Mouse (Mus musculus): ENCODE results near the gene E030030I06Rik. TPM values are rescaled to one million over a fixed set of nuclear protein-coding genes. Genes with fewer than 3 reads are reported as not detected.
"Not testable (repeated sequence)": the region's sequence is repeated elsewhere in the genome, so short reads cannot be mapped to it uniquely, and the experiment has no call there.

Gene E030030I06Rik
- polyA plus RNA-seq (2015; fragmentation: Nextera tagmentation; extraction: Ambion mirVana): 3.4 and 4.7 TPM in 2 replicates

- WGBS: under 1% methylated on average over 37 of the region's 37 CpGs
- no peaks in the 10 kb centered on the region for H3K9me3 ChIP-seq
- H3K9ac ChIP-seq: peak within 1 kb of the TSS; percentile 34; the same call in 1 of the 2 replicates
- ATAC-seq (ENCODE audit: low FRiP score, low read depth): peak; percentile 43; the same call in 1 of the 2 replicates
- no peak within 1 kb of the TSS for H3K27ac ChIP-seq (replicated peaks)
- H3K4me2 ChIP-seq: peak within 1 kb of the TSS; percentile 77
- H3K4me1 ChIP-seq (replicated peaks): peaks cover 25% of the 10 kb centered on the region
- peaks cover 24% of the 10 kb centered on the region for H3K27me3 ChIP-seq
- H3K4me3 ChIP-seq: peak within 1 kb of the TSS; percentile 46
- no peaks in the 10 kb centered on the region for H3K36me3 ChIP-seq
Observed at GRCm38 (mm10) chr10:22149073-22149690, at the start of gene E030030I06Rik. Gene E030030I06Rik (minus strand): TSS chr10:22149270.

GRCm38 (mm10) chr10:22191035-22191434, 42.0 kb upstream of the E030030I06Rik start:
- not testable (repeated sequence) for H3K4me3 ChIP-seq; H3K27ac ChIP-seq (replicated peaks); H3K36me3 ChIP-seq; H3K4me1 ChIP-seq (replicated peaks); H3K9me3 ChIP-seq; H3K27me3 ChIP-seq; H3K9ac ChIP-seq
- ATAC-seq (ENCODE audit: low FRiP score, low read depth): peak; percentile 83
- WGBS: 3% methylated on average over 8 of the region's 10 CpGs
- H3K4me2 ChIP-seq: peak overlapping the region; percentile 35

GRCm38 (mm10) chr10:22176515-22176914, 27.4 kb upstream of the E030030I06Rik start:
- H3K9ac ChIP-seq; H3K4me2 ChIP-seq; ATAC-seq (ENCODE audit: low FRiP score, low read depth); H3K4me3 ChIP-seq; H3K9me3 ChIP-seq; H3K4me1 ChIP-seq (replicated peaks); H3K27me3 ChIP-seq; H3K27ac ChIP-seq (replicated peaks); H3K36me3 ChIP-seq: not testable (repeated sequence)
- 96% methylated on average over 2 of the region's 2 CpGs for WGBS

- H3K4me2 ChIP-seq; H3K27ac ChIP-seq (replicated peaks); H3K9ac ChIP-seq; H3K4me1 ChIP-seq (replicated peaks); H3K9me3 ChIP-seq; H3K27me3 ChIP-seq; H3K4me3 ChIP-seq; ATAC-seq (ENCODE audit: low FRiP score, low read depth); H3K36me3 ChIP-seq: not testable (repeated sequence)
- 88% methylated on average over 2 of the region's 2 CpGs for WGBS
Observed at GRCm38 (mm10) chr10:22174190-22174487, 25.1 kb upstream of the E030030I06Rik start.

GRCm38 (mm10) chr10:22173335-22174189, 24.5 kb upstream of the E030030I06Rik start:
- not testable (repeated sequence) for H3K9me3 ChIP-seq; H3K4me3 ChIP-seq; H3K27ac ChIP-seq (replicated peaks); H3K27me3 ChIP-seq; H3K4me1 ChIP-seq (replicated peaks); H3K9ac ChIP-seq; H3K36me3 ChIP-seq
- peak overlapping the region; percentile 28 for H3K4me2 ChIP-seq
- 18% methylated on average over 12 of the region's 17 CpGs for WGBS
- peak; percentile 66; the same call in 1 of the 2 replicates for ATAC-seq (ENCODE audit: low FRiP score, low read depth)

GRCm38 (mm10) chr10:22172431-22173334, 23.6 kb upstream of the E030030I06Rik start:
- not testable (repeated sequence) for H3K27me3 ChIP-seq; H3K9ac ChIP-seq; H3K36me3 ChIP-seq; ATAC-seq (ENCODE audit: low FRiP score, low read depth); H3K27ac ChIP-seq (replicated peaks); H3K4me1 ChIP-seq (replicated peaks); H3K4me3 ChIP-seq; H3K9me3 ChIP-seq
- H3K4me2 ChIP-seq: peak overlapping the region; percentile 28
- WGBS: 64% methylated on average over 3 of the region's 5 CpGs

GRCm38 (mm10) chr10:22169116-22169515, 20.0 kb upstream of the E030030I06Rik start:
- not testable (repeated sequence) for H3K9ac ChIP-seq; ATAC-seq (ENCODE audit: low FRiP score, low read depth)

GRCm38 (mm10) chr10:22167061-22167460, 18.0 kb upstream of the E030030I06Rik start:
- H3K27ac ChIP-seq (replicated peaks); H3K4me1 ChIP-seq (replicated peaks); H3K9me3 ChIP-seq; H3K4me3 ChIP-seq; H3K27me3 ChIP-seq; H3K9ac ChIP-seq; H3K36me3 ChIP-seq; ATAC-seq (ENCODE audit: low FRiP score, low read depth); H3K4me2 ChIP-seq: not testable (repeated sequence)
- WGBS: 86% methylated on average over 1 of the region's 1 CpGs

More at GRCm38 (mm10) chr10:22169116-22169515, 20.0 kb upstream of the E030030I06Rik start:
- H3K9me3 ChIP-seq; H3K27me3 ChIP-seq; H3K36me3 ChIP-seq; H3K4me3 ChIP-seq; H3K27ac ChIP-seq (replicated peaks); H3K4me2 ChIP-seq; H3K4me1 ChIP-seq (replicated peaks): not testable (repeated sequence)

- H3K36me3 ChIP-seq; H3K9me3 ChIP-seq; H3K4me2 ChIP-seq; ATAC-seq (ENCODE audit: low FRiP score, low read depth); H3K4me3 ChIP-seq; H3K4me1 ChIP-seq (replicated peaks); H3K27ac ChIP-seq (replicated peaks); H3K9ac ChIP-seq: not testable (repeated sequence)
- 80% methylated on average over 2 of the region's 2 CpGs for WGBS
- peaks cover 10% of the 10 kb centered on the region for H3K27me3 ChIP-seq
Observed at GRCm38 (mm10) chr10:22166025-22166424, 17.0 kb upstream of the E030030I06Rik start.

- H3K4me2 ChIP-seq; H3K4me1 ChIP-seq (replicated peaks); H3K9ac ChIP-seq; H3K9me3 ChIP-seq; ATAC-seq (ENCODE audit: low FRiP score, low read depth); H3K36me3 ChIP-seq; H3K27ac ChIP-seq (replicated peaks); H3K4me3 ChIP-seq: not testable (repeated sequence)
- H3K27me3 ChIP-seq: peaks cover 16% of the 10 kb centered on the region
- WGBS: 74% methylated on average over 5 of the region's 5 CpGs
Observed at GRCm38 (mm10) chr10:22165328-22166003, 16.4 kb upstream of the E030030I06Rik start.

GRCm38 (mm10) chr10:22163705-22164583, 14.9 kb upstream of the E030030I06Rik start:
- not testable (repeated sequence) for H3K9me3 ChIP-seq; H3K36me3 ChIP-seq; H3K4me3 ChIP-seq; H3K9ac ChIP-seq; H3K27ac ChIP-seq (replicated peaks); H3K4me1 ChIP-seq (replicated peaks)
- H3K27me3 ChIP-seq: peaks cover 23% of the 10 kb centered on the region
- H3K4me2 ChIP-seq: peak overlapping the region; percentile 35
- ATAC-seq (ENCODE audit: low FRiP score, low read depth): peak; percentile 74
- WGBS: 39% methylated on average over 14 of the region's 16 CpGs
